Mouse (Mus musculus): Measurements from ENCODE around the gene Manba. TPM values are rescaled to one million over a fixed set of nuclear protein-coding genes. Genes with fewer than 3 reads are reported as not detected.

Manba gene
- polyA plus RNA-seq, 1 experiment from 2014 or later: 23.2 TPM

- ATAC-seq (ENCODE audit: low FRiP score, low TSS enrichment): no peak
- no peak overlapping the region for H3K4me2 ChIP-seq (replicated peaks; ENCODE audit: low read depth, low read length)
- no peak overlapping the region for H3K9ac ChIP-seq (ENCODE audit: low read depth, low read length)
- H3K9me3 ChIP-seq (ENCODE audit: control insufficient read depth, low read length): no peaks in the 10 kb centered on the region
- H3K36me3 ChIP-seq (ENCODE audit: control insufficient read depth, insufficient read depth, low read length): peaks cover 62% of the 10 kb centered on the region
- H3K27me3 ChIP-seq (ENCODE audit: control insufficient read depth, insufficient read depth, low read length): no peaks in the 10 kb centered on the region
- no peaks in the 10 kb centered on the region for H3K4me1 ChIP-seq (ENCODE audit: control insufficient read depth, insufficient read depth, low read length)
- 70% methylated on average over 5 of the region's 5 CpGs for WGBS
- H3K27ac ChIP-seq (ENCODE audit: low read depth, low read length): no peak overlapping the region
- no peak overlapping the region for H3K4me3 ChIP-seq (ENCODE audit: low read length)
Observed at GRCm38 (mm10) chr3:135591376-135591775, 106.0 kb downstream of the Manba start.

DNA sequence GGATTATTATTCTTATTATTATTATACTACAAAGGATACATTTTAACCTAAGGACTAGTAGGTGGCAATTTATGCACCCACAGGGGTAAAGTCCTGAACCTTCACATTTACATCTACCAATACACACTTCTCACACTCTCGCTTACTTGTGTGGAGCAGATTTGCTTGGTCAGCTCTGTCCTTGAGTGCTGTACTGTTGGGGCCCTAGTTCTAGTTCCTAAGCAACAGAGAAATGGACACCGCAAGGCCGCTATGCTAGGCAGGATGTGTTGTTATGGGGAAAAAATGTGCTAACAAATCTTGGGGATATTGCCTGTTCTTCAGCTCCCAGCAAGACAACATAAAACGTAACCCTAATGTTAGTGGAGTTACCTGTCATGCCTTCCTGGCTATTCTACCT is 106.6 kb downstream of the Manba start:
- ATAC-seq (ENCODE audit: low FRiP score, low TSS enrichment): peak; percentile 42; the same call in 1 of the 2 replicates
- WGBS: 80% methylated on average over 4 of the region's 4 CpGs
- Histone ChIP-seq H3K27me3 (ENCODE audit: control insufficient read depth, insufficient read depth, low read length) (no peaks in the 10 kb centered on the region), H3K9ac (ENCODE audit: low read depth, low read length) (no peak overlapping the region), H3K4me3 (ENCODE audit: low read length) (no peak overlapping the region), H3K36me3 (ENCODE audit: control insufficient read depth, insufficient read depth, low read length) (peaks cover 59% of the 10 kb centered on the region), H3K4me1 (ENCODE audit: control insufficient read depth, insufficient read depth, low read length) (no peaks in the 10 kb centered on the region), H3K27ac (ENCODE audit: low read depth, low read length) (no peak overlapping the region), H3K4me2 (replicated peaks; ENCODE audit: low read depth, low read length) (no peak overlapping the region), H3K9me3 (ENCODE audit: control insufficient read depth, low read length) (no peaks in the 10 kb centered on the region)

- H3K9ac ChIP-seq (ENCODE audit: low read depth, low read length): no peak overlapping the region
- 79% methylated on average over 21 of the region's 21 CpGs for WGBS
- no peak overlapping the region for H3K4me2 ChIP-seq (replicated peaks; ENCODE audit: low read depth, low read length)
- no peak overlapping the region for H3K27ac ChIP-seq (ENCODE audit: low read depth, low read length)
- H3K4me1 ChIP-seq (ENCODE audit: control insufficient read depth, insufficient read depth, low read length): no peaks in the 10 kb centered on the region
- no peak for ATAC-seq (ENCODE audit: low FRiP score, low TSS enrichment)
- H3K27me3 ChIP-seq (ENCODE audit: control insufficient read depth, insufficient read depth, low read length): no peaks in the 10 kb centered on the region
- H3K9me3 ChIP-seq (ENCODE audit: control insufficient read depth, low read length): no peaks in the 10 kb centered on the region
- no peak overlapping the region for H3K4me3 ChIP-seq (ENCODE audit: low read length)
- H3K36me3 ChIP-seq (ENCODE audit: control insufficient read depth, insufficient read depth, low read length): peaks cover 40% of the 10 kb centered on the region
Observed at GRCm38 (mm10) chr3:135594238-135594917, 109.0 kb downstream of the Manba start.

DNA sequence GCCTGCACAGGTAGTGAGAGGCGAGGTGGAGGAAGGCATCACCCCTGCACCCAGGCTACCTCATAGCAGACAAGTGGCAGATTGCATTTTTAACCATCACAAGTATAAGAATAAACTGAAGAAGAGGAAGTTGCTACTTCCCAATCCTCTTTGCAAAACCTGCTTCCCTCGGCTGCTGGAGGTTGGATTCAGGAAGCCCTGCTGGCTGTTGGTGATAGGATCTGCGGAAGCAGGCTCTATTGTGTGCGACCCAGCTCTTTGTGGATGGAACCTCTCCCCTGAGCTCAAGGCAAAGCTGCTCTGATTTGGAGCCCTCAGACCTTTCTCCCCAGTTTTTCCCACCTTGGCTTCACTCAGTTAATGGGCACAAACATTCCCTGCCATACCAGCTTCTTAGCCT is 111.6 kb downstream of the Manba start:
- Histone ChIP-seq H3K4me1 (ENCODE audit: control insufficient read depth, insufficient read depth, low read length) (no peaks in the 10 kb centered on the region), H3K36me3 (ENCODE audit: control insufficient read depth, insufficient read depth, low read length) (peaks cover 45% of the 10 kb centered on the region), H3K4me2 (replicated peaks; ENCODE audit: low read depth, low read length) (no peak overlapping the region), H3K27me3 (ENCODE audit: control insufficient read depth, insufficient read depth, low read length) (no peaks in the 10 kb centered on the region), H3K4me3 (ENCODE audit: low read length) (no peak overlapping the region), H3K27ac (ENCODE audit: low read depth, low read length) (peak overlapping the region; percentile 49; the same call in 1 of the 2 replicates), H3K9ac (ENCODE audit: low read depth, low read length) (no peak overlapping the region), H3K9me3 (ENCODE audit: control insufficient read depth, low read length) (no peaks in the 10 kb centered on the region)
- no peak for ATAC-seq (ENCODE audit: low FRiP score, low TSS enrichment)
- WGBS: 75% methylated on average over 4 of the region's 4 CpGs

DNA sequence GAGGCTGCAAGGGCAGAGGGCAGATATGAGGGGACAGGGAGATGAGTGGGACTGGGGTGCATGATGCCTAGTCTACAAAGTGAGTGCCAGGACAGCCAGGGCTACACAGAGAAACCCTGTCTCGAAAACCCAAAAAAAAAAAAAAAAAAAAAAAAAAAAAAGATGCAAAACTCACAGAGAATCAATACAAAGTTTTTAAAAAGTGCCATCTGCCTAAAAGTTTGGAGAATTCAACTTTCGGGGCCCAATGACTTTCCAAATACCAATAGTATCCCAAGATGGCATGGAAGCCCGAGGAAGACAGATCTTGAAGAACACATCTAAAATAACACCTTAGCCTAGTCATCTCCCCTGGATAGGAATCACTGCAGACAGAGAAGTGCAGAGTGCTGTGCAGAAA is 112.9 kb downstream of the Manba start:
- Histone ChIP-seq H3K27me3 (ENCODE audit: control insufficient read depth, insufficient read depth, low read length) (no peaks in the 10 kb centered on the region), H3K4me2 (replicated peaks; ENCODE audit: low read depth, low read length) (no peak overlapping the region), H3K9me3 (ENCODE audit: control insufficient read depth, low read length) (no peaks in the 10 kb centered on the region), H3K27ac (ENCODE audit: low read depth, low read length) (no peak overlapping the region), H3K4me1 (ENCODE audit: control insufficient read depth, insufficient read depth, low read length) (no peaks in the 10 kb centered on the region), H3K4me3 (ENCODE audit: low read length) (no peak overlapping the region), H3K36me3 (ENCODE audit: control insufficient read depth, insufficient read depth, low read length) (peaks cover 47% of the 10 kb centered on the region), H3K9ac (ENCODE audit: low read depth, low read length) (no peak overlapping the region)
- WGBS: 89% methylated on average over 2 of the region's 3 CpGs
- ATAC-seq (ENCODE audit: low FRiP score, low TSS enrichment): no peak

- 90% methylated on average over 10 of the region's 10 CpGs for WGBS
- no peak overlapping the region for H3K9ac ChIP-seq (ENCODE audit: low read depth, low read length)
- ATAC-seq (ENCODE audit: low FRiP score, low TSS enrichment): no peak
- peaks cover 58% of the 10 kb centered on the region for H3K36me3 ChIP-seq (ENCODE audit: control insufficient read depth, insufficient read depth, low read length)
- no peak overlapping the region for H3K4me2 ChIP-seq (replicated peaks; ENCODE audit: low read depth, low read length)
- no peaks in the 10 kb centered on the region for H3K9me3 ChIP-seq (ENCODE audit: control insufficient read depth, low read length)
- no peaks in the 10 kb centered on the region for H3K4me1 ChIP-seq (ENCODE audit: control insufficient read depth, insufficient read depth, low read length)
- no peaks in the 10 kb centered on the region for H3K27me3 ChIP-seq (ENCODE audit: control insufficient read depth, insufficient read depth, low read length)
- H3K27ac ChIP-seq (ENCODE audit: low read depth, low read length): no peak overlapping the region
- no peak overlapping the region for H3K4me3 ChIP-seq (ENCODE audit: low read length)
Observed at GRCm38 (mm10) chr3:135602731-135603130, 117.3 kb downstream of the Manba start.

GRCm38 (mm10) chr3:135604626-135605417 is 119.4 kb downstream of the Manba start:
- ATAC-seq (ENCODE audit: low FRiP score, low TSS enrichment): no peak
- Histone ChIP-seq H3K9me3 (ENCODE audit: control insufficient read depth, low read length) (no peaks in the 10 kb centered on the region), H3K27ac (ENCODE audit: low read depth, low read length) (no peak overlapping the region), H3K36me3 (ENCODE audit: control insufficient read depth, insufficient read depth, low read length) (peaks cover 63% of the 10 kb centered on the region), H3K4me2 (replicated peaks; ENCODE audit: low read depth, low read length) (no peak overlapping the region), H3K27me3 (ENCODE audit: control insufficient read depth, insufficient read depth, low read length) (no peaks in the 10 kb centered on the region), H3K9ac (ENCODE audit: low read depth, low read length) (no peak overlapping the region), H3K4me3 (ENCODE audit: low read length) (no peak overlapping the region), H3K4me1 (ENCODE audit: control insufficient read depth, insufficient read depth, low read length) (no peaks in the 10 kb centered on the region)
- 88% methylated on average over 10 of the region's 10 CpGs for WGBS

- 82% methylated on average over 4 of the region's 4 CpGs for WGBS
- no peak overlapping the region for H3K4me3 ChIP-seq (ENCODE audit: low read length)
- no peaks in the 10 kb centered on the region for H3K4me1 ChIP-seq (ENCODE audit: control insufficient read depth, insufficient read depth, low read length)
- H3K9ac ChIP-seq (ENCODE audit: low read depth, low read length): no peak overlapping the region
- no peaks in the 10 kb centered on the region for H3K9me3 ChIP-seq (ENCODE audit: control insufficient read depth, low read length)
- ATAC-seq (ENCODE audit: low FRiP score, low TSS enrichment): no peak
- H3K27me3 ChIP-seq (ENCODE audit: control insufficient read depth, insufficient read depth, low read length): no peaks in the 10 kb centered on the region
- H3K36me3 ChIP-seq (ENCODE audit: control insufficient read depth, insufficient read depth, low read length): peaks cover 63% of the 10 kb centered on the region
- no peak overlapping the region for H3K27ac ChIP-seq (ENCODE audit: low read depth, low read length)
- H3K4me2 ChIP-seq (replicated peaks; ENCODE audit: low read depth, low read length): no peak overlapping the region
Observed at GRCm38 (mm10) chr3:135605474-135605873, 120.1 kb downstream of the Manba start.

GRCm38 (mm10) chr3:135606592-135606991 is 121.2 kb downstream of the Manba start:
- H3K4me3 ChIP-seq (ENCODE audit: low read length): no peak overlapping the region
- no peak overlapping the region for H3K4me2 ChIP-seq (replicated peaks; ENCODE audit: low read depth, low read length)
- H3K4me1 ChIP-seq (ENCODE audit: control insufficient read depth, insufficient read depth, low read length): no peaks in the 10 kb centered on the region
- 90% methylated on average over 8 of the region's 8 CpGs for WGBS
- H3K27ac ChIP-seq (ENCODE audit: low read depth, low read length): no peak overlapping the region
- peaks cover 64% of the 10 kb centered on the region for H3K36me3 ChIP-seq (ENCODE audit: control insufficient read depth, insufficient read depth, low read length)
- ATAC-seq (ENCODE audit: low FRiP score, low TSS enrichment): no peak
- H3K27me3 ChIP-seq (ENCODE audit: control insufficient read depth, insufficient read depth, low read length): no peaks in the 10 kb centered on the region
- H3K9ac ChIP-seq (ENCODE audit: low read depth, low read length): no peak overlapping the region
- no peaks in the 10 kb centered on the region for H3K9me3 ChIP-seq (ENCODE audit: control insufficient read depth, low read length)
